Mouse (Mus musculus): ENCODE data around the gene Spock1.
A peak's percentile ranks its signal among the peaks of the same experiment; 100 is the strongest.

The Spock1 gene

GRCm38 (mm10) chr13:57908266-57908582 lies at the start of gene Spock1:
Spock1 (minus strand) TSS chr13:57908332.
- DNase-seq (ENCODE audit: low spot score) = peak; percentile 91

- DNase-seq (ENCODE audit: low spot score) = no peak
These were observed 42.0 kb upstream of the Spock1 start for GRCm38 (mm10) chr13:57950091-57950490.

GRCm38 (mm10) chr13:57949513-57949912 lies 41.4 kb upstream of the Spock1 start:
- DNase-seq (ENCODE audit: low spot score) = no peak

- no peak for DNase-seq (ENCODE audit: low spot score)
These were observed 37.1 kb upstream of the Spock1 start for GRCm38 (mm10) chr13:57945197-57945596.

GRCm38 (mm10) chr13:57944434-57944833 lies 36.3 kb upstream of the Spock1 start:
- DNase-seq (ENCODE audit: low spot score) = no peak

GRCm38 (mm10) chr13:57943900-57944299 lies 35.8 kb upstream of the Spock1 start:
- DNase-seq (ENCODE audit: low spot score) = no peak

GRCm38 (mm10) chr13:57937463-57938229 lies 29.5 kb upstream of the Spock1 start:
- DNase-seq (ENCODE audit: low spot score) = no peak

- DNase-seq (ENCODE audit: low spot score) = no peak
These were observed 23.9 kb upstream of the Spock1 start for GRCm38 (mm10) chr13:57931998-57932397.

- DNase-seq (ENCODE audit: low spot score) = no peak
These were observed 23.2 kb upstream of the Spock1 start for GRCm38 (mm10) chr13:57931376-57931775.

GRCm38 (mm10) chr13:57930720-57931119 lies 22.6 kb upstream of the Spock1 start:
- DNase-seq (ENCODE audit: low spot score) = no peak

GRCm38 (mm10) chr13:57930283-57930682 lies 22.2 kb upstream of the Spock1 start:
- no peak for DNase-seq (ENCODE audit: low spot score)

GRCm38 (mm10) chr13:57919947-57920346 lies 11.8 kb upstream of the Spock1 start:
- DNase-seq (ENCODE audit: low spot score) = no peak

GRCm38 (mm10) chr13:57911171-57911570 lies 3.0 kb upstream of the Spock1 start:
- DNase-seq (ENCODE audit: low spot score) = no peak

GRCm38 (mm10) chr13:57907428-57908265 lies 485 bp downstream of the Spock1 start:
- DNase-seq (ENCODE audit: low spot score) = no peak

GRCm38 (mm10) chr13:57894597-57894996 lies 13.5 kb downstream of the Spock1 start:
- DNase-seq (ENCODE audit: low spot score) = no peak

- DNase-seq (ENCODE audit: low spot score) = no peak
These were observed 18.4 kb downstream of the Spock1 start for GRCm38 (mm10) chr13:57889708-57890107.

GRCm38 (mm10) chr13:57889050-57889449 lies 19.1 kb downstream of the Spock1 start:
- no peak for DNase-seq (ENCODE audit: low spot score)

GRCm38 (mm10) chr13:57879817-57880216 lies 28.3 kb downstream of the Spock1 start:
- no peak for DNase-seq (ENCODE audit: low spot score)

GRCm38 (mm10) chr13:57878797-57879196 lies 29.3 kb downstream of the Spock1 start:
- no peak for DNase-seq (ENCODE audit: low spot score)

- no peak for DNase-seq (ENCODE audit: low spot score)
These were observed 30.4 kb downstream of the Spock1 start for GRCm38 (mm10) chr13:57877782-57878181.

GRCm38 (mm10) chr13:57876966-57877365 lies 31.2 kb downstream of the Spock1 start:
- no peak for DNase-seq (ENCODE audit: low spot score)

- DNase-seq (ENCODE audit: low spot score) = no peak
These were observed 38.1 kb downstream of the Spock1 start for GRCm38 (mm10) chr13:57870058-57870457.

GRCm38 (mm10) chr13:57867586-57867985 lies 40.5 kb downstream of the Spock1 start:
- no peak for DNase-seq (ENCODE audit: low spot score)

Data from urinary bladder, postnatal 25 days (tissue).